Mouse (Mus musculus): ENCODE data around the gene Ttyh3. TPM values are rescaled to one million over a fixed set of nuclear protein-coding genes. Genes with fewer than 3 reads are reported as not detected.

The Ttyh3 gene
- total and polyA plus RNA-seq, 3 experiments = 5.9 to 35.7 TPM; not detected in 1

GRCm38 (mm10) chr5:140661427-140661826 lies 12.6 kb upstream of the Ttyh3 start:
- no peak overlapping the region for H3K4me3 ChIP-seq (ENCODE audit: control insufficient read depth in 1 of 2, insufficient read depth in 1 of 2, low read depth in 2 of 2, low read length in 2 of 2)
- no peak for DNase-seq (ENCODE audit: low read depth, low spot score)
- H3K27me3 ChIP-seq (ENCODE audit: control insufficient read depth in 1 of 2, insufficient read depth in 2 of 2, low read length in 2 of 2) = no peaks in the 10 kb centered on the region
- no peaks in the 10 kb centered on the region for H3K9me3 ChIP-seq (replicated peaks; ENCODE audit: insufficient read depth, low read length)
- peak overlapping the region; percentile 15 for H3K9ac ChIP-seq (ENCODE audit: control insufficient read depth, low read depth, low read length, poor library complexity, severe bottlenecking)
- no peaks in the 10 kb centered on the region for H3K79me2 ChIP-seq (ENCODE audit: control insufficient read depth, insufficient read depth, low read length, poor library complexity)
- H3K36me3 ChIP-seq (ENCODE audit: control insufficient read depth in 1 of 2, insufficient read depth in 2 of 2, low read length in 2 of 2) = peaks cover 0 to 14% of the 10 kb centered on the region in 2 experiments; a peak in 2 of 4 replicates
- peaks cover 0 to 30% of the 10 kb centered on the region in 2 experiments; a peak in 3 of 4 replicates for H3K4me1 ChIP-seq (ENCODE audit: control insufficient read depth in 1 of 2, insufficient read depth in 2 of 2, low read length in 2 of 2)
- H3K27ac ChIP-seq (ENCODE audit: control insufficient read depth, low read depth, low read length) = no peak overlapping the region
- no peak for TF ChIP-seq MAFK (IDR thresholded peaks at IDR 0.05; ENCODE audit: borderline replicate concordance, low read depth, low read length)
- TF ChIP-seq ETS1 (IDR thresholded peaks at IDR 0.05; ENCODE audit: low read depth, low read length) = no peak; the same call in 1 of the 2 replicates
- no peak for TF ChIP-seq ZMIZ1 (IDR thresholded peaks at IDR 0.05; ENCODE audit: low read depth, low read length)
- peak; percentile 82 for TF ChIP-seq ZNF384 (IDR thresholded peaks at IDR 0.05; ENCODE audit: low read depth, low read length)
- TF ChIP-seq GATA1 (IDR thresholded peaks at IDR 0.05; ENCODE audit: low read depth, low read length) = peak; percentile 59; the same call in 1 of the 2 replicates
- no peak for TF ChIP-seq POLR2A (IDR thresholded peaks at IDR 0.05; ENCODE audit: control insufficient read depth in 1 of 2, insufficient read depth in 1 of 2, low read depth in 1 of 2, low read length in 2 of 2, poor library complexity in 1 of 2)
- no peak for TF ChIP-seq E2F4 (IDR thresholded peaks at IDR 0.05; ENCODE audit: borderline replicate concordance, low read depth, low read length)
- no peak for TF ChIP-seq MYC (IDR thresholded peaks at IDR 0.05; ENCODE audit: low read depth, low read length)
- no peak for TF ChIP-seq MAX (IDR thresholded peaks at IDR 0.05; ENCODE audit: low read length)
- peak in 1 of 2 experiments; percentile 36; a peak in 1 of 4 replicates for TF ChIP-seq EP300 (IDR thresholded peaks at IDR 0.05; ENCODE audit: low read depth in 1 of 2, low read length in 2 of 2)
- no peak for TF ChIP-seq POLR2AphosphoS2 (IDR thresholded peaks at IDR 0.05; ENCODE audit: low read length)
- no peak for TF ChIP-seq CTCF (IDR thresholded peaks at IDR 0.05 in 2 of 3, conservative IDR thresholded peaks at IDR 0.05 in 1 of 3; ENCODE audit: control insufficient read depth in 1 of 3, insufficient read depth in 1 of 3, low read depth in 2 of 3, low read length in 3 of 3, poor library complexity in 1 of 3, severe bottlenecking in 1 of 3)
- no peak for TF ChIP-seq POLR2AphosphoS5 (IDR thresholded peaks at IDR 0.05; ENCODE audit: borderline replicate concordance, low read depth, low read length)
- no peak for TF ChIP-seq SIN3A (IDR thresholded peaks at IDR 0.05; ENCODE audit: low read length)
- no peak for TF ChIP-seq HCFC1 (IDR thresholded peaks at IDR 0.05; ENCODE audit: low read depth, low read length)
- no peak for TF ChIP-seq MYB (IDR thresholded peaks at IDR 0.05; ENCODE audit: low read depth, low read length)
- no peak for TF ChIP-seq NELFE (IDR thresholded peaks at IDR 0.05; ENCODE audit: low read depth, low read length)
- no peak for TF ChIP-seq TCF12 (IDR thresholded peaks at IDR 0.05; ENCODE audit: low read depth, low read length)

GRCm38 (mm10) chr5:140660398-140660797 lies 11.6 kb upstream of the Ttyh3 start:
- H3K36me3 ChIP-seq (ENCODE audit: control insufficient read depth in 1 of 2, insufficient read depth in 2 of 2, low read length in 2 of 2) = peaks cover 0 to 14% of the 10 kb centered on the region in 2 experiments; a peak in 2 of 4 replicates
- no peak overlapping the region for H3K9ac ChIP-seq (ENCODE audit: control insufficient read depth, low read depth, low read length, poor library complexity, severe bottlenecking)
- no peak overlapping the region for H3K4me3 ChIP-seq (ENCODE audit: control insufficient read depth in 1 of 2, insufficient read depth in 1 of 2, low read depth in 2 of 2, low read length in 2 of 2)
- H3K4me1 ChIP-seq (ENCODE audit: control insufficient read depth in 1 of 2, insufficient read depth in 2 of 2, low read length in 2 of 2) = peaks cover 0 to 30% of the 10 kb centered on the region in 2 experiments; a peak in 3 of 4 replicates
- DNase-seq (ENCODE audit: low read depth, low spot score) = no peak
- no peaks in the 10 kb centered on the region for H3K79me2 ChIP-seq (ENCODE audit: control insufficient read depth, insufficient read depth, low read length, poor library complexity)
- H3K9me3 ChIP-seq (replicated peaks; ENCODE audit: insufficient read depth, low read length) = no peaks in the 10 kb centered on the region
- no peaks in the 10 kb centered on the region for H3K27me3 ChIP-seq (ENCODE audit: control insufficient read depth in 1 of 2, insufficient read depth in 2 of 2, low read length in 2 of 2)
- no peak for TF ChIP-seq CHD2 (IDR thresholded peaks at IDR 0.05; ENCODE audit: low read length)
- no peak for TF ChIP-seq USF1 (IDR thresholded peaks at IDR 0.05; ENCODE audit: low read depth, low read length)
- no peak for TF ChIP-seq TAL1 (IDR thresholded peaks at IDR 0.05; ENCODE audit: low read length)
- TF ChIP-seq GABPA (IDR thresholded peaks at IDR 0.05; ENCODE audit: low read depth, low read length) = no peak
- H3K27ac ChIP-seq (ENCODE audit: control insufficient read depth, low read depth, low read length) = no peak overlapping the region
